Mouse (Mus musculus) MEL (cell line): ENCODE data around the gene Enpp3.

Experiments used
- CHD2 ChIP-seq: IDR thresholded peaks from 2 replicates; pipeline ENCODE4 v1.6.1; 2011; ENCODE audit warnings: low read length, improper control_type of control experiment
- CTCF ChIP-seq, 3 experiments: IDR thresholded peaks in 2 of 3; conservative IDR thresholded peaks in 1 of 3; 2 replicates each; pipeline ENCODE4 v1.5.1; 2011 to 2012; ENCODE audit warnings: low read length in 3 of 3, low read depth in 2 of 3, mild to moderate bottlenecking in 2 of 3, improper control_type of control experiment in 1 of 3, inconsistent platforms in 1 of 3, mixed read lengths in 1 of 3, moderate library complexity in 1 of 3; ENCODE audit not compliant: control insufficient read depth in 1 of 3, insufficient read depth in 1 of 3, poor library complexity in 1 of 3, severe bottlenecking in 1 of 3
- EP300 ChIP-seq, 2 experiments: IDR thresholded peaks; 2 replicates each; pipeline ENCODE4 v1.6.1; 2011; ENCODE audit warnings: improper control_type of control experiment in 2 of 2, low read length in 2 of 2, low read depth in 1 of 2, mild to moderate bottlenecking in 1 of 2
- HCFC1 ChIP-seq: IDR thresholded peaks from 2 replicates; pipeline ENCODE4 v1.6.1; 2012; ENCODE audit warnings: low read depth, mild to moderate bottlenecking, inconsistent platforms, low read length, improper control_type of control experiment, moderate library complexity
- JUND ChIP-seq: IDR thresholded peaks from 2 replicates; pipeline ENCODE4 v1.6.1; 2011; ENCODE audit warnings: low read depth, mild to moderate bottlenecking, improper control_type of control experiment, low read length
- KAT2A ChIP-seq: conservative IDR thresholded peaks from 2 replicates; pipeline ENCODE4 v1.6.1; 2012; ENCODE audit warnings: low read depth, low read length, improper control_type of control experiment, inconsistent platforms
- MAX ChIP-seq: IDR thresholded peaks from 2 replicates; pipeline ENCODE4 v1.6.1; 2011; ENCODE audit warnings: low read length, improper control_type of control experiment
- MAZ ChIP-seq: IDR thresholded peaks from 2 replicates; pipeline ENCODE4 v1.6.1; 2012; ENCODE audit warnings: low read depth, mild to moderate bottlenecking, inconsistent platforms, low read length, improper control_type of control experiment
- RAD21 ChIP-seq: IDR thresholded peaks from 2 replicates; pipeline ENCODE4 v1.6.1; 2011; ENCODE audit warnings: mild to moderate bottlenecking, low read depth, low read length, improper control_type of control experiment
- TCF12 ChIP-seq: IDR thresholded peaks from 2 replicates; pipeline ENCODE4 v1.6.1; 2014; ENCODE audit warnings: low read depth, mild to moderate bottlenecking, inconsistent platforms, low read length, improper control_type of control experiment, moderate library complexity
- USF1 ChIP-seq: IDR thresholded peaks from 2 replicates; pipeline ENCODE4 v1.6.1; 2014; ENCODE audit warnings: low read depth, mild to moderate bottlenecking, inconsistent platforms, low read length, improper control_type of control experiment, moderate library complexity

- no peak for TF ChIP-seq MAZ
- no peak; the same call in 1 of the 2 replicates for TF ChIP-seq MAX
- peak; percentile 52; the same call in 1 of the 2 replicates for TF ChIP-seq KAT2A
- no peak for TF ChIP-seq CHD2
- TF ChIP-seq EP300 (IDR thresholded peaks at IDR 0.05; ENCODE audit: low read depth in 1 of 2, low read length in 2 of 2): no peak
- TF ChIP-seq HCFC1: peak; percentile 96
- no peak for TF ChIP-seq USF1
- peak; percentile 40; the same call in 1 of the 2 replicates for TF ChIP-seq TCF12
- TF ChIP-seq RAD21: peak; percentile 89
- peak; percentile 78 to 91 (median 88) for TF ChIP-seq CTCF (IDR thresholded peaks at IDR 0.05 in 2 of 3, conservative IDR thresholded peaks at IDR 0.05 in 1 of 3; ENCODE audit: control insufficient read depth in 1 of 3, insufficient read depth in 1 of 3, low read depth in 2 of 3, low read length in 3 of 3, poor library complexity in 1 of 3, severe bottlenecking in 1 of 3)
- TF ChIP-seq JUND: no peak
Measured at GRCm38 (mm10) chr10:24869760-24870290, 27.2 kb upstream of the Enpp3 start, which contains the start of gene Med23.
